Comparison of ENCODE assay signal across 11 mouse cellular contexts in genomic region chr1:161040855-161041254, GRCm38 (mm10). TPM values are rescaled to one million over a fixed set of nuclear protein-coding genes. Genes with fewer than 3 reads are reported as not detected.
DNase-seq lines count a peak whose midpoint lies in the region; ATAC-seq and TF ChIP-seq lines count a peak whose summit lies in the region.
"Had no signal": no experiment of that assay in that cellular context is flagged by ENCODE, and none has a peak within 500 bp of the region (broad histone marks: within the 10 kb centered on the region; RNA-seq: fewer than 3 reads in every experiment).

No protein-coding gene starts in this region.

- no peak for ATAC-seq in intestine, embryonic 16.5 days
- ATAC-seq in intestine, embryonic 15.5 days, result no peak
- no peak for ATAC-seq in limb, embryonic 13.5 days (ENCODE audit: low FRiP score, low read depth)

- H3K4me2 ChIP-seq in intestine, embryonic 16.5 days (ENCODE audit: low read depth, low read length), result no peak overlapping the region
- no peak overlapping the region for H3K4me2 ChIP-seq in intestine, embryonic 15.5 days (replicated peaks)
- no peak overlapping the region for H3K4me2 ChIP-seq in limb, embryonic 13.5 days (replicated peaks)
- H3K4me2 ChIP-seq: hindbrain, embryonic 15.5 days had no signal

- H3K9me3 ChIP-seq in intestine, embryonic 16.5 days (ENCODE audit: control insufficient read depth, low read length), result no peaks in the 10 kb centered on the region
- H3K9me3 ChIP-seq in intestine, embryonic 15.5 days, result no peaks in the 10 kb centered on the region
- no peaks in the 10 kb centered on the region for H3K9me3 ChIP-seq in limb, embryonic 13.5 days
- H3K9me3 ChIP-seq: hindbrain, embryonic 15.5 days had no signal

- no peak overlapping the region for H3ac ChIP-seq in C2C12 (ENCODE audit: control insufficient read depth, insufficient read length, low read depth)

- peak; percentile 56 for DNase-seq in 3T3-L1 (ENCODE audit: low read depth, low spot score)
- no peak for DNase-seq in urinary bladder, adult 18-20 months (ENCODE audit: low spot score in 2 of 2)
- DNase-seq in spleen, postnatal 14 days (ENCODE audit: low spot score in 2 of 2), result no peak
- DNase-seq: cerebellum, adult 8-10 months; lung, postnatal 4 days; thymus, postnatal 14 days had no signal

- H3K27ac ChIP-seq in intestine, embryonic 16.5 days (ENCODE audit: low read length), result peak overlapping the region; percentile 63
- H3K27ac ChIP-seq in intestine, embryonic 15.5 days, result no peak overlapping the region
- H3K27ac ChIP-seq in limb, embryonic 13.5 days, result 0 out of 2 replicates have a peak overlapping the region, but pooled peaks have one; percentile 64

- H3K79me3 ChIP-seq in C2C12 (ENCODE audit: low read depth), result peaks cover 24% of the 10 kb centered on the region

- no peak for TF ChIP-seq CTCF in C2C12 (IDR thresholded peaks at IDR 0.05; ENCODE audit: control insufficient read depth, insufficient read depth, insufficient read length)

- H3K79me2 ChIP-seq in C2C12 (ENCODE audit: control insufficient read depth, insufficient read depth), result peaks cover 26% of the 10 kb centered on the region

- no peaks in the 10 kb centered on the region for H3K27me3 ChIP-seq in intestine, embryonic 16.5 days (replicated peaks; ENCODE audit: control insufficient read depth, insufficient read depth, low read length)
- H3K27me3 ChIP-seq in intestine, embryonic 15.5 days (replicated peaks), result no peaks in the 10 kb centered on the region
- H3K27me3 ChIP-seq in C2C12 (ENCODE audit: control insufficient read depth, insufficient read depth, insufficient read length), result no peaks in the 10 kb centered on the region
- no peaks in the 10 kb centered on the region for H3K27me3 ChIP-seq in limb, embryonic 13.5 days
- H3K27me3 ChIP-seq: hindbrain, embryonic 15.5 days had no signal

- H3K4me1 ChIP-seq in intestine, embryonic 16.5 days (ENCODE audit: control insufficient read depth, insufficient read depth, low read length), result peaks cover 2% of the 10 kb centered on the region; the same call in 1 of the 2 replicates
- H3K4me1 ChIP-seq in intestine, embryonic 15.5 days (replicated peaks), result no peaks in the 10 kb centered on the region
- peaks cover 9% of the 10 kb centered on the region for H3K4me1 ChIP-seq in limb, embryonic 13.5 days

- no peak overlapping the region for H3K9ac ChIP-seq in intestine, embryonic 16.5 days (ENCODE audit: low read depth, low read length)
- no peak overlapping the region for H3K9ac ChIP-seq in intestine, embryonic 15.5 days
- H3K9ac ChIP-seq in limb, embryonic 13.5 days, result no peak overlapping the region
- H3K9ac ChIP-seq: hindbrain, embryonic 15.5 days had no signal

- H3K36me3 ChIP-seq in intestine, embryonic 16.5 days (ENCODE audit: control insufficient read depth, insufficient read depth, low read length), result 0 out of 2 replicates have a peak, but pooled peaks cover 6% of the 10 kb centered on the region
- peaks cover 8% of the 10 kb centered on the region; the same call in 1 of the 2 replicates for H3K36me3 ChIP-seq in intestine, embryonic 15.5 days
- peaks cover 47% of the 10 kb centered on the region for H3K36me3 ChIP-seq in C2C12 (ENCODE audit: control insufficient read depth, insufficient read depth)
- H3K36me3 ChIP-seq in limb, embryonic 13.5 days, result peaks cover 63% of the 10 kb centered on the region

- no peak overlapping the region for H3K4me3 ChIP-seq in intestine, embryonic 16.5 days (ENCODE audit: low read length)
- H3K4me3 ChIP-seq in intestine, embryonic 15.5 days (replicated peaks), result no peak overlapping the region
- no peak overlapping the region for H3K4me3 ChIP-seq in C2C12 (ENCODE audit: insufficient read depth, poor library complexity, severe bottlenecking)
- no peak overlapping the region for H3K4me3 ChIP-seq in limb, embryonic 13.5 days
- H3K4me3 ChIP-seq: hindbrain, embryonic 15.5 days had no signal

TF ChIP-seq in C2C12, 6 proteins besides CTCF, POLR2A, EP300 and RAD21:
- TF ChIP-seq FOSL1 (IDR thresholded peaks at IDR 0.05; ENCODE audit: insufficient read depth, low read length, poor library complexity, severe bottlenecking) (peak; percentile 1), MYOG (IDR thresholded peaks at IDR 0.05; ENCODE audit: control insufficient read depth, extremely low read depth, insufficient read length) (no peak)
TF ChIP-seq in C2C12: peak in this region for 1.

RNA-seq across cellular contexts. Expression of gene Zbtb37, which starts 6.2 kb away (rescaled TPM):
- 3.4 and 4.3 TPM in 2 replicates for polyA plus RNA-seq in intestine, embryonic 16.5 days (2015; fragmentation: Nextera tagmentation; extraction: Ambion mirVana)
- 6.0 and 8.3 TPM in 2 replicates for polyA plus RNA-seq in intestine, embryonic 15.5 days (2015; fragmentation: Nextera tagmentation; extraction: Ambion mirVana)
- 0.75 TPM for polyA plus RNA-seq in C2C12 (2012; fragmentation: generic; extraction: Trizol)
- polyA plus RNA-seq in limb, embryonic 13.5 days (2015; fragmentation: Nextera tagmentation; extraction: Ambion mirVana), result 10.8 and 13.4 TPM in 2 replicates

RNA-seq across cellular contexts. Expression of gene Dars2, which starts 29.6 kb away (rescaled TPM):
- polyA plus RNA-seq in intestine, embryonic 16.5 days (2015; fragmentation: Nextera tagmentation; extraction: Ambion mirVana), result 43.1 and 47.5 TPM in 2 replicates
- 44.9 and 46.9 TPM in 2 replicates for polyA plus RNA-seq in intestine, embryonic 15.5 days (2015; fragmentation: Nextera tagmentation; extraction: Ambion mirVana)
- 16.8 TPM for polyA plus RNA-seq in C2C12 (2012; fragmentation: generic; extraction: Trizol)
- polyA plus RNA-seq in limb, embryonic 13.5 days (2015; fragmentation: Nextera tagmentation; extraction: Ambion mirVana), result 25.4 and 26.9 TPM in 2 replicates

RNA-seq across cellular contexts. Expression of gene Cenpl, which starts 29.7 kb away (rescaled TPM):
- 21.0 and 26.1 TPM in 2 replicates for polyA plus RNA-seq in intestine, embryonic 16.5 days (2015; fragmentation: Nextera tagmentation; extraction: Ambion mirVana)
- 23.9 and 27.5 TPM in 2 replicates for polyA plus RNA-seq in intestine, embryonic 15.5 days (2015; fragmentation: Nextera tagmentation; extraction: Ambion mirVana)
- polyA plus RNA-seq in C2C12 (2012; fragmentation: generic; extraction: Trizol), result 7.9 TPM
- polyA plus RNA-seq in limb, embryonic 13.5 days (2015; fragmentation: Nextera tagmentation; extraction: Ambion mirVana), result 33.9 and 35.0 TPM in 2 replicates
